Mouse (Mus musculus) heart, adult 2 months (tissue): ENCODE measurements around the gene St8sia4. TPM values are rescaled to one million over a fixed set of nuclear protein-coding genes. Genes with fewer than 3 reads are reported as not detected.

Experiments
- DNase-seq, 2 experiments: peaks; one replicate each; pipeline ENCODE4 v3.0.0; 2021
- H3K27ac ChIP-seq: fragments of 200-600 bp; 2 replicates; pipeline ENCODE4 v1.8.1; 2022
- H3K27me3 ChIP-seq: fragments of 200-500 bp; 2 replicates; pipeline ENCODE4 v1.6.1; 2012; ENCODE audit warnings: mild to moderate bottlenecking, low read length, inconsistent platforms, mixed read lengths; ENCODE audit not compliant: control insufficient read depth, insufficient read depth
- H3K36me3 ChIP-seq: fragments of 200-500 bp; 2 replicates; pipeline ENCODE4 v1.6.1; 2012; ENCODE audit warnings: low read length, inconsistent platforms; ENCODE audit not compliant: control insufficient read depth, insufficient read depth
- H3K4me1 ChIP-seq: fragments of 200-500 bp; 2 replicates; pipeline ENCODE4 v1.6.1; 2011; ENCODE audit warnings: low read length; ENCODE audit not compliant: control insufficient read depth, insufficient read depth
- H3K4me3 ChIP-seq: fragments of 200-600 bp; 2 replicates; pipeline ENCODE4 v1.8.1; 2022
- H3K79me2 ChIP-seq: fragments of 200-500 bp; replicated peaks from 2 replicates; pipeline ENCODE4 v1.6.1; 2012; ENCODE audit warnings: mild to moderate bottlenecking, inconsistent platforms, low read length, moderate library complexity, mixed read lengths; ENCODE audit not compliant: control insufficient read depth, insufficient read depth
- H3K9ac ChIP-seq: fragments of 200-500 bp; 2 replicates; pipeline ENCODE4 v1.6.1; 2012; ENCODE audit warnings: low read depth, mild to moderate bottlenecking, control low read depth, inconsistent platforms, low read length, mixed read lengths
- CTCF ChIP-seq: fragments of 200-600 bp; IDR thresholded peaks from 2 replicates; pipeline ENCODE4 v1.8.1; 2022; ENCODE audit warnings: antibody characterized with exemption, mild to moderate bottlenecking, moderate library complexity
- EP300 ChIP-seq: fragments of 200-500 bp; IDR thresholded peaks from 2 replicates; pipeline ENCODE4 v1.6.1; 2011; ENCODE audit warnings: low read depth, low read length, control low read depth; ENCODE audit not compliant: insufficient read depth
- POLR2A ChIP-seq: fragments of 200-500 bp; IDR thresholded peaks from 2 replicates; pipeline ENCODE4 v1.6.1; 2011; ENCODE audit warnings: mild to moderate bottlenecking, low read depth, low read length, control low read depth; ENCODE audit not compliant: insufficient read depth
- WGBS: fragments of 180-500 bp; shearing (Covaris S2); methylation state at CpG from one replicate; pipeline ENCODE4 v1.1.7; 2018; 5-methylcytosine and 5-hydroxymethylcytosine counted together
- intact Hi-C: fragments of 180-260 bp; cut with DNase I; formaldehyde crosslinking; loops from one replicate; pipeline ENCODE4 v1.15.1; 2025
- polyA plus RNA-seq: library from polyadenylated mRNA; depleted of rRNA; stranded (reverse); fragments of >200 nt; gene quantifications from 2 replicates; pipeline ENCODE4 v1.2.3, GENCODE M21; 2012
- total RNA-seq, 2 experiments: library from RNA; stranded (reverse); gene quantifications; 2 replicates each; pipeline ENCODE4 v1.2.3; 2021

St8sia4 gene
- total and polyA plus RNA-seq, 3 experiments = 1.5 to 7.1 (median 5.7) TPM

DNA sequence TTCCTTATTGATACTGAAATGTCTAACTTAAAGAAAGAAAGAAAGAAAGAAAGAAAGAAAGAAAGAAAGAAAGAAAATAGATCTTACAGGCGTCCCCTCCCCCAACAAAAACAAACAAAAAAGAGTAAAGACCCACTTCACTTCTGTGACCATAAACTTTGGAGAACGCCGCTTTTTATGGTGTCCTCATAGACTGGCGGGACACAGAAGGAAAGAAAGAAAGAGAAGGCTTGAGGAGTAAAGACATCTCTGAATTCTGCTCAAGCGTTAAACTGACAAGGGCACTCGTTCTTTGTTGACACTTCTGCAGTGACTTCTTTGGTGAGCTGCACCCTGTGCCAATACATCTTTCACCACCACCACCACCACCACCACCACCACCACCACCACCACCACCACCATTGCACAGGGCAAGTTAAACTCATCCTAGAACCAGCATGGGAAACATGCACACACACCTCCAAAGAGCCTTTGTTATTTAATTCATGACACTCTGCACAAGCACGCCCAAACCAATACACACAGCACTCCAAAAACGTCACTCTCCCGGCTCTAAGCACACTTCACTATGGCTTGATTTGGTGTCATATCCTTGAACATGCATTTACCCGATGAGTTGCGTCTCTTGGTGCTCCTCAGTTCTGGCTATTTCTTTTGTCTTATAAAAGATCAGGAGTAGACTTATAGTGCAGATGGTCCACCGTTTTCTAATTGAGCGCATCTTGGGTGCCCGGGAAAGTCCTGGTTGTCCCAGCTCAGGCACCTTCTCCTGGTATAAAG is 640 bp downstream of the St8sia4 start:
- peaks cover 5% of the 10 kb centered on the region for H3K4me1 ChIP-seq
- H3K4me3 ChIP-seq = peak overlapping the region; percentile 72
- peak in 1 of 2 experiments; percentile 18 for DNase-seq
- TF ChIP-seq CTCF = no peak
- TF ChIP-seq EP300 = no peak
- TF ChIP-seq POLR2A = no peak
- intact Hi-C loops = loop anchor here (1.0 to 5.0 kb wide), 5 partner anchors 48 to 354 kb away; partner anchors contain the start of gene Fam174a
- no peaks in the 10 kb centered on the region for H3K79me2 ChIP-seq
- no peaks in the 10 kb centered on the region for H3K27me3 ChIP-seq
- H3K27ac ChIP-seq = peak overlapping the region; percentile 85
- H3K9ac ChIP-seq = peak overlapping the region; percentile 73
- peaks cover 5% of the 10 kb centered on the region for H3K36me3 ChIP-seq
- 4% methylated on average over 14 of the region's 14 CpGs for WGBS

DNA sequence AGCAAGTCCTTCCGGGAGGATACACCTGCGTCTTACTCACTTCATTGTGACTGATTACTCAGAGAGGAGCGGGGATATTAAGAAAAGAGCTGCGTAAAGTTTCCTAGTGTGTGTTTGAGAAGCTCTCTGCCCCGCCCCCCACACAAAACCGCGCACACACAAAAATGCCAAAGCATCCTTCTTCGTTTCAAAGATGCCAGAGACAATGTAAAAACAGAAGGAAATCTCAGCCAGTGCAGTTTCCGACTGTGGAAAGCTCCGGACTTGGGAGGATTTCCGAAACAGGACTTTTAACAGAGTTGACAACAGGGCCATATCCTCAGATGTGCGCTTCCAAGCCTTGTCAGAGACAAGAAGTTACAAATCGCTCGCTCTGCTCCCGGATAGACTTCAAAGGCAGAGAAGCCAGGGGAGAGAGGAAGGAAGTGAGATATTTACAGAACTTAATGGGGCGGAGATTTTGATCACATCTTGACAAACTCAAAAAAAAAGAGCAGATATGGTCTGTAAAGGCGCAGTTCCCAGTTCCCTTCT is 1.4 kb downstream of the St8sia4 start:
- H3K79me2 ChIP-seq = no peaks in the 10 kb centered on the region
- H3K9ac ChIP-seq = no peak overlapping the region
- peaks cover 5% of the 10 kb centered on the region for H3K36me3 ChIP-seq
- no peaks in the 10 kb centered on the region for H3K27me3 ChIP-seq
- H3K4me1 ChIP-seq = peaks cover 5% of the 10 kb centered on the region
- peak; percentile 53 to 65 for DNase-seq
- intact Hi-C loops = loop anchor here (1.0 to 5.0 kb wide), 5 partner anchors 48 to 353 kb away; partner anchors contain the start of gene Fam174a
- peak overlapping the region; percentile 47 for H3K4me3 ChIP-seq
- TF ChIP-seq CTCF (no peak), EP300 (peak; percentile 46; the same call in 1 of the 2 replicates), POLR2A (peak; percentile 23; the same call in 1 of the 2 replicates)
- H3K27ac ChIP-seq = peak overlapping the region; percentile 42
- WGBS = 4% methylated on average over 17 of the region's 17 CpGs

DNA sequence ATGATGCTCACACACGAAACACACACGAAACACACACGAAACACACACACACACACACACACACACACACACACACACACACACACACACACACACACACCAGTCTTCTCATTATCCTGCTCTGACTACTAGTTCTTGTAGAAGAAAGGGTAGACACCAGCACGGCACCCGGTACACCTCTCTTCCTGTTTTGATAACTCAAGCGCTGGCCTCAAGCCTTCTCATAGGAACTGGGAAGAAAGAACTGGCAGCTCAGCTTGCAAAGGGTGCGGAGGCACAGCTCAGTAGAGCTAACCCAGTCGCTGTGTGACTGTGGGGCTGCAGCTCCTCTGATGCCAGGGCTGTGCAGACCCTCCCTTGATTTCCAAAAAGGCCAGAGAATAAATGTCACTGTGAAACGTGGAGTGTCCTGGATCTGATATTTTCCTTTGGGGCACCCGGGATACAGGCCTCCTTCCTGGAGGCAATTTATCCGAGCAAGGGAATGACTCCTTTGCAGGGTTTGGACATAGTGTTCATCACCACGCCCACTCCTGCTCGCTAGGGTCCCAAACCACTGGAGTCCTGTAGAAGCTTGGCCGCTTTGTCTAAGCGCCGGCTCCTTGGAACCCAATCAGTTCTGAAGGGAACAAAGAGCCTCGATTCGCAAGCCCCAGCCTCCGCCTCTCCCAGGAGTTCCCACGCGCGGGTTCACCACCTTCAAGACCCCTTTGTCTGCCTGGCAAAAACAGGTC is 2.2 kb downstream of the St8sia4 start:
- WGBS = 16% methylated on average over 22 of the region's 22 CpGs
- H3K27ac ChIP-seq = peak overlapping the region; percentile 42
- no peaks in the 10 kb centered on the region for H3K27me3 ChIP-seq
- peaks cover 5% of the 10 kb centered on the region for H3K4me1 ChIP-seq
- peaks cover 8% of the 10 kb centered on the region for H3K36me3 ChIP-seq
- intact Hi-C loops = loop anchor here (5.0 kb wide), 2 partner anchors 73 to 268 kb away; no protein-coding TSS in a partner anchor
- no peaks in the 10 kb centered on the region for H3K79me2 ChIP-seq
- peak; percentile 39 to 42 for DNase-seq
- TF ChIP-seq CTCF (no peak), EP300 (no peak), POLR2A (no peak)
- H3K4me3 ChIP-seq = peak overlapping the region; percentile 47
- peak overlapping the region; percentile 39 for H3K9ac ChIP-seq

DNA sequence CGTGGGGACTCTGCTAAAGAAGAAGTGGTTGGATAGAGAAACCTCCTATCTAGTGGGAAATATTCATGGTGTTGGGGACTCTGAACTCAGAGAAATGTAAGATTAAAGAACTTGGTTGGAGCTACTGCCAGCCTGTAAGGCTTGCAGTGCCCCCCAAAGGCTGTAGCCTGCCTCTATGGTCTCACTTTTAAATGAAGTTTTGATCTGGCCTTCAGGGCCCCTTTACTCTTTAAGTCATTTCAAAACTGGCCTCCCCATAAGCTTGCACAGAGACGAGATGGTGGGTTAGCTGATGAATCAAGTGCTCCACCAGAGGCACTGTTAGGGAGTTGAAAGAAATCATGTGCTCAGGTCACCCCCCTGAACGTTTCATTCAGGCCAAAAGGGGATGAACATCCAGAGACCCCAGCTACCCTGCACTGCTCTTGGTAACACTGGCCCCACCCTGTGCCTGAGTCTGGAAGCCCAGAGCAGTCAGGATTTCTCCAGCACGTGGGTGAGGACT is 3.0 kb downstream of the St8sia4 start:
- Histone ChIP-seq H3K36me3 (peaks cover 8% of the 10 kb centered on the region), H3K79me2 (no peaks in the 10 kb centered on the region), H3K9ac (peak overlapping the region; percentile 16; the same call in 1 of the 2 replicates), H3K27me3 (no peaks in the 10 kb centered on the region), H3K27ac (peak overlapping the region; percentile 31), H3K4me3 (peak overlapping the region; percentile 8; the same call in 1 of the 2 replicates), H3K4me1 (peaks cover 5% of the 10 kb centered on the region)
- intact Hi-C loops = no loop called here
- WGBS = 26% methylated on average over 4 of the region's 4 CpGs
- no peak for TF ChIP-seq EP300
- TF ChIP-seq POLR2A = no peak
- TF ChIP-seq CTCF = peak; percentile 29
- DNase-seq = peak; percentile 11 to 20

DNA sequence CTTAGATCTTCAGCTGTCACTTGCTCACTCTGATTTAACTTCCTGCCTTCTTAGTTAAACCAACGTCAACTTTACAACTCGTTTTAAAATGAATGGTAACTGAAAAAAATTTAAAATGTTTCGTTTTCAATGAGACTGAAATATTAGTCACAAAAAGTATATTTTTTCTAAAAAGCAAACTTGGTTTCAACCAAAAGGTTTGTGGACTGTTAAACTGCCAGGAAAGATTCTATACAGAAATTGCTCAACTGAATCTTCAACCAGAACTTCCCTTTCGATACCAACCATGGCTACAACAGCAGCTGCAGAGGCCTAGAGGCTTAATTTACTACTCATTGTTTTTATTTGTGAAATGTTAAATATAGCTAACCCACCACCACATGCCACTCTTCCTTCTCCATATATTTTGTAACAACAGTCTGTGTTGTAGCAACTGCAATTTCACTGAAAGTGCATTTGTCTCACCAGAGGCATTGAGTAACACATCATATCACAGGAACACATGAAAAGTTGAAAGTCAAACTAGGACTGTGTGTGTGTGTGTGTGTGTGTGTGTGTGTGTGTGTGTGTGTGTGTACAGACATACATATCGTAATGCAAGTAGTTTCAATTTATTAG is 10.2 kb downstream of the St8sia4 start:
- intact Hi-C loops = no loop called here
- H3K4me1 ChIP-seq = peaks cover 1% of the 10 kb centered on the region
- no peak for DNase-seq
- TF ChIP-seq CTCF (no peak), POLR2A (no peak), EP300 (no peak)
- no peak overlapping the region for H3K9ac ChIP-seq
- no peak overlapping the region for H3K4me3 ChIP-seq
- no peaks in the 10 kb centered on the region for H3K27me3 ChIP-seq
- peaks cover 11% of the 10 kb centered on the region for H3K36me3 ChIP-seq
- H3K79me2 ChIP-seq = no peaks in the 10 kb centered on the region
- H3K27ac ChIP-seq = no peak overlapping the region
- 55% methylated on average over 5 of the region's 5 CpGs for WGBS
